Mouse (Mus musculus) heart, embryonic 15.5 days (tissue): ENCODE results near the gene Olfr1440. TPM values are rescaled to one million over a fixed set of nuclear protein-coding genes. Genes with fewer than 3 reads are reported as not detected.

Experiments
- ATAC-seq: fragments of 200-750 bp; cut with Nextera tagmentation; replicated peaks from 2 replicates; pipeline ENCODE4 v1.8.0; 2017; ENCODE audit warnings: low read depth, moderate TSS enrichment; ENCODE audit not compliant: insufficient number of reproducible peaks, insufficient read depth, low FRiP score
- H3K27ac ChIP-seq: fragments of 300-500 bp; sonication (generic); 2 replicates; pipeline ENCODE4 v1.5.1; 2015; ENCODE audit warnings: mild to moderate bottlenecking, inconsistent platforms
- H3K27me3 ChIP-seq: fragments of 300-500 bp; sonication (generic); 2 replicates; pipeline ENCODE4 v1.6.1; 2015; ENCODE audit warnings: inconsistent platforms
- H3K36me3 ChIP-seq: fragments of 300-500 bp; sonication (generic); 2 replicates; pipeline ENCODE4 v1.6.1; 2015; ENCODE audit warnings: mild to moderate bottlenecking, inconsistent platforms
- H3K4me1 ChIP-seq: fragments of 300-500 bp; sonication (generic); replicated peaks from 2 replicates; pipeline ENCODE4 v1.6.1; 2015; ENCODE audit warnings: inconsistent platforms
- H3K4me2 ChIP-seq: fragments of 300-500 bp; sonication (generic); 2 replicates; pipeline ENCODE4 v1.6.1; 2015; ENCODE audit warnings: inconsistent platforms, mild to moderate bottlenecking, moderate library complexity
- H3K4me3 ChIP-seq: fragments of 300-500 bp; sonication (generic); 2 replicates; pipeline ENCODE4 v1.5.1; 2015; ENCODE audit warnings: mild to moderate bottlenecking, inconsistent platforms
- H3K9ac ChIP-seq: fragments of 300-500 bp; sonication (generic); 2 replicates; pipeline ENCODE4 v1.6.1; 2015; ENCODE audit warnings: mild to moderate bottlenecking, inconsistent platforms
- H3K9me3 ChIP-seq: fragments of 300-500 bp; sonication (generic); replicated peaks from 2 replicates; pipeline ENCODE4 v1.6.1; 2016; ENCODE audit warnings: inconsistent platforms
- WGBS: fragments of 180-500 bp; shearing (Covaris S2); methylation state at CpG from one replicate; pipeline ENCODE4 v1.1.7; 2015; ENCODE audit warnings: mixed read lengths; 5-methylcytosine and 5-hydroxymethylcytosine counted together
- polyA plus RNA-seq: library from polyadenylated mRNA; unstranded; fragments of >200 nt; fragmentation: Nextera tagmentation; extraction: Ambion mirVana; gene quantifications from 2 replicates; pipeline ENCODE4 v1.2.1, GENCODE M21; 2015

Gene Olfr1440
- not detected in 2 replicates for polyA plus RNA-seq

GRCm38 (mm10) chr19:12386979-12387378 is at the start of gene Olfr1440:
Gene Olfr1440 (plus strand): TSS chr19:12387279.
- Histone ChIP-seq H3K27ac (no peak within 1 kb of the TSS), H3K9ac (no peak within 1 kb of the TSS), H3K4me1 (no peaks in the 10 kb centered on the region), H3K27me3 (no peaks in the 10 kb centered on the region), H3K9me3 (no peaks in the 10 kb centered on the region), H3K36me3 (no peaks in the 10 kb centered on the region), H3K4me2 (no peak within 1 kb of the TSS), H3K4me3 (no peak within 1 kb of the TSS)
- 69% methylated on average over 2 of the region's 2 CpGs for WGBS
- no peak for ATAC-seq

- Histone ChIP-seq H3K36me3 (no peaks in the 10 kb centered on the region), H3K9ac (no peak overlapping the region), H3K27me3 (no peaks in the 10 kb centered on the region), H3K4me1 (no peaks in the 10 kb centered on the region), H3K9me3 (no peaks in the 10 kb centered on the region), H3K4me3 (no peak overlapping the region), H3K27ac (no peak overlapping the region), H3K4me2 (no peak overlapping the region)
- ATAC-seq: no peak
- 63% methylated on average over 3 of the region's 3 CpGs for WGBS
Measured at GRCm38 (mm10) chr19:12373004-12373403, 14.1 kb upstream of the Olfr1440 start.

GRCm38 (mm10) chr19:12374465-12375025 is 12.5 kb upstream of the Olfr1440 start:
- H3K4me1 ChIP-seq: no peaks in the 10 kb centered on the region

GRCm38 (mm10) chr19:12413737-12414136 is 26.7 kb downstream of the Olfr1440 start:
- no peak overlapping the region for H3K9ac ChIP-seq
- H3K4me3 ChIP-seq: no peak overlapping the region
- no peak overlapping the region for H3K27ac ChIP-seq
- H3K4me1 ChIP-seq: no peaks in the 10 kb centered on the region
- no peak overlapping the region for H3K4me2 ChIP-seq
- ATAC-seq: no peak
- H3K27me3 ChIP-seq: no peaks in the 10 kb centered on the region
- H3K36me3 ChIP-seq: no peaks in the 10 kb centered on the region
- H3K9me3 ChIP-seq: no peaks in the 10 kb centered on the region

More at GRCm38 (mm10) chr19:12374465-12375025, 12.5 kb upstream of the Olfr1440 start:
- no peak for ATAC-seq
- WGBS: 61% methylated on average over 2 of the region's 2 CpGs
- Histone ChIP-seq H3K9ac (no peak overlapping the region), H3K27ac (no peak overlapping the region), H3K4me3 (no peak overlapping the region), H3K27me3 (no peaks in the 10 kb centered on the region), H3K4me2 (no peak overlapping the region), H3K9me3 (no peaks in the 10 kb centered on the region), H3K36me3 (no peaks in the 10 kb centered on the region)

GRCm38 (mm10) chr19:12417361-12417760 is 30.3 kb downstream of the Olfr1440 start, which contains the start of gene Olfr1441:
Gene Olfr1441 (plus strand): TSS chr19:12417433.
- no peak for ATAC-seq
- H3K36me3 ChIP-seq: no peaks in the 10 kb centered on the region

GRCm38 (mm10) chr19:12418312-12418711 is 31.2 kb downstream of the Olfr1440 start:
- no peaks in the 10 kb centered on the region for H3K4me1 ChIP-seq
- no peak overlapping the region for H3K9ac ChIP-seq
- no peaks in the 10 kb centered on the region for H3K36me3 ChIP-seq
- H3K27ac ChIP-seq: no peak overlapping the region
- H3K9me3 ChIP-seq: no peaks in the 10 kb centered on the region
- no peak overlapping the region for H3K4me3 ChIP-seq
- H3K4me2 ChIP-seq: no peak overlapping the region
- 63% methylated on average over 3 of the region's 3 CpGs for WGBS
- ATAC-seq: no peak
- no peaks in the 10 kb centered on the region for H3K27me3 ChIP-seq

More at GRCm38 (mm10) chr19:12417361-12417760, 30.3 kb downstream of the Olfr1440 start, which contains the start of gene Olfr1441:
- Histone ChIP-seq H3K27me3 (no peaks in the 10 kb centered on the region), H3K4me2 (no peak within 1 kb of the TSS), H3K4me3 (no peak within 1 kb of the TSS), H3K27ac (no peak within 1 kb of the TSS), H3K9me3 (no peaks in the 10 kb centered on the region), H3K4me1 (no peaks in the 10 kb centered on the region), H3K9ac (no peak within 1 kb of the TSS)

- Histone ChIP-seq H3K9ac (no peak overlapping the region), H3K4me3 (no peak overlapping the region), H3K27ac (no peak overlapping the region), H3K4me2 (no peak overlapping the region), H3K4me1 (no peaks in the 10 kb centered on the region), H3K9me3 (no peaks in the 10 kb centered on the region), H3K27me3 (no peaks in the 10 kb centered on the region), H3K36me3 (no peaks in the 10 kb centered on the region)
- ATAC-seq: no peak
- WGBS: 58% methylated on average over 6 of the region's 6 CpGs
Measured at GRCm38 (mm10) chr19:12420555-12420954, 33.5 kb downstream of the Olfr1440 start.

GRCm38 (mm10) chr19:12421680-12422079 is 34.6 kb downstream of the Olfr1440 start:
- no peaks in the 10 kb centered on the region for H3K4me1 ChIP-seq
- H3K36me3 ChIP-seq: no peaks in the 10 kb centered on the region
- H3K9ac ChIP-seq: no peak overlapping the region
- ATAC-seq: no peak
- 87% methylated on average over 1 of the region's 1 CpGs for WGBS
- H3K4me2 ChIP-seq: no peak overlapping the region
- H3K27me3 ChIP-seq: no peaks in the 10 kb centered on the region
- no peak overlapping the region for H3K4me3 ChIP-seq
- H3K9me3 ChIP-seq: no peaks in the 10 kb centered on the region
- no peak overlapping the region for H3K27ac ChIP-seq

- Histone ChIP-seq H3K36me3 (no peaks in the 10 kb centered on the region), H3K27ac (no peak overlapping the region), H3K27me3 (no peaks in the 10 kb centered on the region), H3K9me3 (no peaks in the 10 kb centered on the region), H3K4me1 (no peaks in the 10 kb centered on the region), H3K9ac (no peak overlapping the region), H3K4me3 (no peak overlapping the region), H3K4me2 (no peak overlapping the region)
- no peak for ATAC-seq
- 88% methylated on average over 5 of the region's 5 CpGs for WGBS
Measured at GRCm38 (mm10) chr19:12427101-12427500, 40.0 kb downstream of the Olfr1440 start.

- no peak for ATAC-seq
- WGBS: 77% methylated on average over 6 of the region's 6 CpGs
- H3K4me1 ChIP-seq: no peaks in the 10 kb centered on the region
- no peaks in the 10 kb centered on the region for H3K27me3 ChIP-seq
- H3K4me3 ChIP-seq: no peak within 1 kb of the TSS
- no peak within 1 kb of the TSS for H3K9ac ChIP-seq
- no peak within 1 kb of the TSS for H3K27ac ChIP-seq
- H3K4me2 ChIP-seq: no peak within 1 kb of the TSS
- no peaks in the 10 kb centered on the region for H3K9me3 ChIP-seq
- no peaks in the 10 kb centered on the region for H3K36me3 ChIP-seq
Measured at GRCm38 (mm10) chr19:12427605-12428004, 40.5 kb downstream of the Olfr1440 start, which contains the start of gene Pfpl. Gene Pfpl (plus strand): TSS chr19:12427905.

- ATAC-seq: no peak
- H3K27ac ChIP-seq: no peak overlapping the region
- H3K4me1 ChIP-seq: no peaks in the 10 kb centered on the region
- 9% methylated on average over 2 of the region's 2 CpGs for WGBS
- no peaks in the 10 kb centered on the region for H3K36me3 ChIP-seq
- H3K4me3 ChIP-seq: no peak overlapping the region
- no peaks in the 10 kb centered on the region for H3K9me3 ChIP-seq
- H3K27me3 ChIP-seq: no peaks in the 10 kb centered on the region
- H3K4me2 ChIP-seq: no peak overlapping the region
- no peak overlapping the region for H3K9ac ChIP-seq
Measured at GRCm38 (mm10) chr19:12433033-12433432, 46.0 kb downstream of the Olfr1440 start.

- H3K27me3 ChIP-seq: no peaks in the 10 kb centered on the region
- H3K4me3 ChIP-seq: no peak overlapping the region
- H3K4me2 ChIP-seq: no peak overlapping the region
- H3K27ac ChIP-seq: no peak overlapping the region
- 79% methylated on average over 4 of the region's 4 CpGs for WGBS
- H3K4me1 ChIP-seq: no peaks in the 10 kb centered on the region
- H3K9me3 ChIP-seq: no peaks in the 10 kb centered on the region
- ATAC-seq: no peak
- H3K9ac ChIP-seq: no peak overlapping the region
- no peaks in the 10 kb centered on the region for H3K36me3 ChIP-seq
Measured at GRCm38 (mm10) chr19:12435011-12435416, 47.9 kb downstream of the Olfr1440 start.
